Mouse (Mus musculus): ENCODE measurements around the gene Ppp2r5c. TPM values are rescaled to one million over a fixed set of nuclear protein-coding genes. Genes with fewer than 3 reads are reported as not detected.

Ppp2r5c gene
- total RNA-seq, 2 experiments from 2014 or later: 57.9 to 80.9 TPM

DNA sequence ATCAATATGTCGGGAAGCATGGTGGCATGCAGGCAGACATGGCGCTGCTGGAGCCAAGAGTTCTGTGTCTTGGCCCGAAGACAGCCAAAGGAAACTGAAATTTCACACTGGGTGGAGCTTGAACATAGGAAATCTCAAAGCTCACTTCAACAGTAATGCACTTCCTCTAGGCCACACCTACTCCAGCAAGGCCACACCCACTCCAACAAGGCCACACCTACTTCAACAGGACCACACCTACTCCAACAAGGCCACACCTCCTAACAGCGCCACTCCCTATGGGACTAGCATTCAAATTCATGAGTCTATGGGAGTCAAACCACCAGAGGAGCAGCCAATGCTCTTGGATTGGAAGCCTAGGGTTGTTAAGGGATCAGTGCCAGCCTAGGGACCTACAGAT, 33.8 kb downstream of the Ppp2r5c start:
- no peak for DNase-seq
- no peak for TF ChIP-seq CTCF (IDR thresholded peaks at IDR 0.05)
- H3K4me3 ChIP-seq: no peak overlapping the region
- no peak overlapping the region for H3K27ac ChIP-seq
- intact Hi-C loops (cut with DNase I): no loop called here

GRCm38 (mm10) chr12:110483761-110484160, 36.8 kb downstream of the Ppp2r5c start:
- no peak for TF ChIP-seq CTCF (IDR thresholded peaks at IDR 0.05)
- intact Hi-C loops (cut with DNase I): no loop called here
- no peak for DNase-seq
- no peak overlapping the region for H3K4me3 ChIP-seq
- H3K27ac ChIP-seq: no peak overlapping the region

DNA sequence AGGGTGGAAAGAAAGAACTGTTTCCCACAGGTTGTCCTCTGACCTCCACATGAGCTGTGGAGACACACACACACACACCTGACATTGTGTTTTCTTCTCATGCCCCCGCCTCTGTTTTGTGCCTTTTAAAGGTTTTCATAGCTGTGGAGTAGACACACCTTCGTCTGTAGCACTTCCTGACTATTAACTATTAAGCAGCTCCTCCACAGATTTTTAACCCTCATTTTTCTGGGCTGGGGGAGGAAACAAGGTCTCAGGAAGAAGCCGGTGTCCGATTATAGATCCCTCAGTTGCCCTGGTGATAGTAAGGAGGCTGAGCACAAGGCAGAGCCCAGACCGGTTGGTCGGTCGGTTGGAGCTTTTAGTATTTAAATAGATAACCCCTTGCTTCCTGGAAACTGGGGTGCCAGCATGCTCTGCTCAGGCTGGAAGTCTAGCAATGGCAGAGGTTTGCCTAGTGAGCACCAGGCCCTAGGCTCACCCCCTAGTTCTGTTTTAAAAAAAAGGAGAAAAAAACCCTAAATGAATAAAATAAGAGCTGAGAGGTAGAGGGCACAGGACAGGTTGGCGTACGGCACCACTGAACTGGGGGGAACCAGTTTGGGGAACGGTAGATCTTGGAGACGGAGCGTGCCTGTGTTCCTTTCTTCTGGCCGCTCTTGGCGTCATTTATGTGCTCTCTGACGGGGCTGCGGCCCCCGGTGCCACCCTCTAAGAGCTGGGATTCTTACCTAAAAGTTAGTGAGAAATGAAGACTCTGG, 38.1 kb downstream of the Ppp2r5c start:
- Histone ChIP-seq H3K27ac (peak overlapping the region; percentile 96), H3K4me3 (peak overlapping the region; percentile 90)
- TF ChIP-seq CTCF (IDR thresholded peaks at IDR 0.05): no peak
- intact Hi-C loops (cut with DNase I): loop anchor here (5.0 kb wide), 1 partner anchor 52 kb away; no protein-coding TSS in a partner anchor
- no peak for DNase-seq

DNA sequence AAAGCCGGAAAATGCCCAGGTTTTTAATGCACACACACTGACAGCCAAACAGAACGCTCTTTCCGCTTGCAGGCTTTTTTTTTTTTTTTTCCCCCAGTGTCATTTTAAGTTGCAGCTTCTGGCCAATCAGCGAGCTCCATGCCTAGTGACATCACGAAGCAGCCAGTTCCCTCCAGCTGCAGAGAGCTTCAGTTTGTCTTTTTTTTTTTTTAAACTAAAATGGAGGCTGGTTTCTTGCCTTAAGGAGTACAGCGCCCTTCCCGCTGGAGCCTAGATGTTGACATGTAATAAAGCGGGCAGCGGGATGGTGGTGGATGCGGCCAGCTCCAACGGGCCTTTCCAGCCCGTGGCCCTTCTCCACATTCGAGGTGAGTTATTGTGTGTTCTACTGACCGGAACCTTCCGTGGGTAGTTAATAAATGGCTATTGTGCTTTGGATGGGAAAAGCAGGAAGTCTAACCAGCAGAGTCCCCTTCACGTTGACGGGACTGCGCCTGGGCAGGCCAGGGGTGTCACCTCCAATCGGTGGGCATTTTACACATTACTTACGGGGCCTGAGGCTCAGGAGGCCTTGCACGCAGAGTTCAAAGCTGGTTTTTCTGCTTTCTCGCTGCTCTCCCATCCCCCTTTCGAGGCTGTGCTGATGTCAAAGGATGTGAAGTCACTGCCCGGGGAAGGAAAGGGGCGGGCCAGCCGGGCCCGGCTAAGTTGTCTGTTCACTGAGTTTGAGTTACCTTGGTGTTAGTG, 38.8 kb downstream of the Ppp2r5c start:
- Histone ChIP-seq H3K27ac (peak overlapping the region; percentile 96), H3K4me3 (peak overlapping the region; percentile 90)
- TF ChIP-seq CTCF (IDR thresholded peaks at IDR 0.05): no peak
- intact Hi-C loops (cut with DNase I): loop anchor here (5.0 kb wide), 1 partner anchor 52 kb away; no protein-coding TSS in a partner anchor
- DNase-seq: peak; percentile 88

DNA sequence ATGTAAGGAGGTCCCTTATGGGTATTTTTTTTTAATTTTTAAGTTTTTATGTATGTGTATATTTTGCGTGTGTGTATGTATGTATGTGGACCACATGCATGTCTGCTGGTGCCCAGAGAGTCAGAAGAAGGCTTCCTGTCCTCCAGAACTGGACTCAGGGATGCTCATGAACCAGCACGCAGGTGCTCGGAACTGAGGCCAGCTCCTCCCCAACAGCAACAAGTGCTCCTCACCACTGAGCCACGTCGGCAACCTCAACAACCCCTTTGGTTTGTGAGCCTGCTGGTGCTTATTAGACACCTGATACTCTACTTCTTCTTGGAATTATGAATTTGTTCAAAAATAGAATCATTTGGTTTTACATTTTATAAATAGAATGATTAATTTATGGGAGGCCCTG, 39.9 kb downstream of the Ppp2r5c start:
- no peak for TF ChIP-seq CTCF (IDR thresholded peaks at IDR 0.05)
- Histone ChIP-seq H3K27ac (peak overlapping the region; percentile 96), H3K4me3 (peak overlapping the region; percentile 90)
- intact Hi-C loops (cut with DNase I): loop anchor here (5.0 kb wide), 1 partner anchor 50 kb away; no protein-coding TSS in a partner anchor
- DNase-seq: no peak

GRCm38 (mm10) chr12:110488031-110488430, 41.1 kb downstream of the Ppp2r5c start:
- H3K4me3 ChIP-seq: peak overlapping the region; percentile 31
- no peak for TF ChIP-seq CTCF (IDR thresholded peaks at IDR 0.05)
- H3K27ac ChIP-seq: peak overlapping the region; percentile 96
- intact Hi-C loops (cut with DNase I): loop anchor here (5.0 kb wide), 1 partner anchor 49 kb away; no protein-coding TSS in a partner anchor
- DNase-seq: no peak

- intact Hi-C loops (cut with DNase I): loop anchor here (5.0 kb wide), 1 partner anchor 47 kb away; no protein-coding TSS in a partner anchor
Observed at GRCm38 (mm10) chr12:110489946-110490701, 43.2 kb downstream of the Ppp2r5c start.

GRCm38 (mm10) chr12:110492436-110492835, 45.5 kb downstream of the Ppp2r5c start:
- Histone ChIP-seq H3K4me3 (no peak overlapping the region), H3K27ac (no peak overlapping the region)
- intact Hi-C loops (cut with DNase I): no loop called here
- TF ChIP-seq CTCF (IDR thresholded peaks at IDR 0.05): no peak
- no peak for DNase-seq

More at GRCm38 (mm10) chr12:110489946-110490701, 43.2 kb downstream of the Ppp2r5c start:
- Histone ChIP-seq H3K27ac (no peak overlapping the region), H3K4me3 (no peak overlapping the region)
- peak; percentile 7; the same call in 1 of the 2 replicates for TF ChIP-seq CTCF (IDR thresholded peaks at IDR 0.05)
- DNase-seq: no peak

- DNase-seq: no peak
- TF ChIP-seq CTCF (IDR thresholded peaks at IDR 0.05): no peak
- Histone ChIP-seq H3K4me3 (no peak overlapping the region), H3K27ac (no peak overlapping the region)
- intact Hi-C loops (cut with DNase I): no loop called here
Observed at GRCm38 (mm10) chr12:110493597-110494369, 46.9 kb downstream of the Ppp2r5c start.

- DNase-seq: no peak
- Histone ChIP-seq H3K27ac (no peak overlapping the region), H3K4me3 (no peak overlapping the region)
- intact Hi-C loops (cut with DNase I): no loop called here
- TF ChIP-seq CTCF (IDR thresholded peaks at IDR 0.05): no peak
Observed at GRCm38 (mm10) chr12:110494846-110495245, 47.9 kb downstream of the Ppp2r5c start.

GRCm38 (mm10) chr12:110495260-110495659, 48.3 kb downstream of the Ppp2r5c start:
- H3K27ac ChIP-seq: no peak overlapping the region
- intact Hi-C loops (cut with DNase I): no loop called here
- no peak overlapping the region for H3K4me3 ChIP-seq
- DNase-seq: no peak
- no peak for TF ChIP-seq CTCF (IDR thresholded peaks at IDR 0.05)

DNA sequence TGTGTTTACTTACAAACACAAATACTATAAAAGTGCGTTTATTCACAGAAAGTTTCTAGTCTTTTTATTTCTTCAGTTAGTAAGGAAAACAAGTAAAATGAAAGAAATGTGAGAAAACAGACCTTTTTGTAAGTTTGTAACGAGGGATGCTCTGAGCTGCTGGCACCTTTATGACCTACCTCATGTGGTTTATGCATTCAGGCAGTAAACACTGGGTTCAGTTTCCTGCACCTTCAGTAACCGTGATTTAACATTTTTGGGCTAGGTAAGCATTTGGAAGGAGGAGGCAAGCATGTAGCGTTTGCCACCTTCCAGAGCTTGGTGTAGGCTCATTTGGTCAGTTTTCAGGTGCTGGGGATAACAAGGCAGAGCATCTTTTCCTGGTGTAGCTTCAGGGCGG, 49.1 kb downstream of the Ppp2r5c start:
- intact Hi-C loops (cut with DNase I): no loop called here
- no peak for DNase-seq
- no peak for TF ChIP-seq CTCF (IDR thresholded peaks at IDR 0.05)
- no peak overlapping the region for H3K4me3 ChIP-seq
- peak overlapping the region; percentile 3; the same call in 1 of the 2 replicates for H3K27ac ChIP-seq

All from gastrocnemius, adult 2 months (tissue).